Mouse (Mus musculus): ENCODE results near the gene Efhc1. TPM values are rescaled to one million over a fixed set of nuclear protein-coding genes. Genes with fewer than 3 reads are reported as not detected.

The Efhc1 gene
- total and polyA plus RNA-seq, 3 experiments: not detected

DNA sequence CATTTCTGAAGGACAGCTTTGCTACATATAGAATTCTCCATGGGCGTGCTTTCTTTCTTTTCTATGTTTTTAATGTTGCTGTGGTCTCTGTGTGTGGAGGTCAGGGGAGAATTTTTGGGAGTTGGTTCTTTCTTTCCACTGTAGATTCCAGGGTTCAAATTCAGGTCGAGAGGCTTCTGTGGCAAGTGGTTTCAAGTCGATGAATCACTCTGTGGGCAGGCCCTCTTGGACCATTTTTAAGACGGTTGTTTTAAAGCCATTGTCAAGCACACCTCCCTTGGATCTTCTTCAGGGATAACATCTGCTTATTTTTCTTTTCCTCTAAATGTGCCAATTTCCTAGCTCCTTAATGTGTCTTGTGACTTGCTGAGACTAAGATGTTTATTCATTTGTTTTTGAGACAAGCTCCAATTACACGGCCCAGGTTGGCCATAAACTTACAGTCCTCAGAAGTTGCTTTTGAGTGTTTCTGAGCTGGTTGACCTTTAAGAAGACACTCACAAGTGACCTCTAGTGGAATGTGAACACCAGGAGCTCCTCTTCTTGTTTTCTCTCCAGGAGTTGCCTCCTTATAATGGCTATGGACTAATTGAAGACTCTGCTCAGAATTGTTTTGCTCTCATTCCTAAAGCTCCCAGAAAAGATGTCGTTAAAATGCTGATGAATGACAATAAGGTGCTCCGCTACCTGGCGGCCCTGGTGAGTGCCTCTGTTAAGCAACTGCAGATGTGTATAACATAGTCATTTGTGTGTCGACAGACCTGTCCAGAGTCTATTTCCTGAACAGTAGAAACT, 23.1 kb downstream of the Efhc1 start:
- H3K4me1 ChIP-seq (ENCODE audit: control insufficient read depth in 1 of 2, insufficient read depth in 2 of 2, low read length in 2 of 2): no peaks in the 10 kb centered on the region
- no peaks in the 10 kb centered on the region for H3K36me3 ChIP-seq (ENCODE audit: control insufficient read depth in 1 of 2, insufficient read depth in 2 of 2, low read length in 2 of 2)
- H3K27ac ChIP-seq (ENCODE audit: control insufficient read depth, low read depth, low read length): no peak overlapping the region
- no peak overlapping the region for H3K4me3 ChIP-seq (ENCODE audit: control insufficient read depth in 1 of 2, insufficient read depth in 1 of 2, low read depth in 2 of 2, low read length in 2 of 2)
- H3K79me2 ChIP-seq (ENCODE audit: control insufficient read depth, insufficient read depth, low read length, poor library complexity): no peaks in the 10 kb centered on the region
- H3K9me3 ChIP-seq (replicated peaks; ENCODE audit: insufficient read depth, low read length): no peaks in the 10 kb centered on the region
- no peak for TF ChIP-seq CTCF (IDR thresholded peaks at IDR 0.05 in 2 of 3, conservative IDR thresholded peaks at IDR 0.05 in 1 of 3; ENCODE audit: control insufficient read depth in 1 of 3, insufficient read depth in 1 of 3, low read depth in 2 of 3, low read length in 3 of 3, poor library complexity in 1 of 3, severe bottlenecking in 1 of 3)
- TF ChIP-seq MAZ (IDR thresholded peaks at IDR 0.05; ENCODE audit: low read depth, low read length): no peak
- no peak for TF ChIP-seq RAD21 (IDR thresholded peaks at IDR 0.05; ENCODE audit: low read depth, low read length)
- no peak for TF ChIP-seq ZC3H11A (IDR thresholded peaks at IDR 0.05; ENCODE audit: low read depth, low read length)
- TF ChIP-seq CHD1 (IDR thresholded peaks at IDR 0.05; ENCODE audit: low read depth, low read length): no peak
- TF ChIP-seq MAFK (IDR thresholded peaks at IDR 0.05; ENCODE audit: borderline replicate concordance, low read depth, low read length): no peak
- TF ChIP-seq MEF2A (IDR thresholded peaks at IDR 0.05; ENCODE audit: extremely low read depth, insufficient replicate concordance, low read depth, low read length, poor library complexity, severe bottlenecking): no peak
- TF ChIP-seq TBP (IDR thresholded peaks at IDR 0.05; ENCODE audit: low read depth, low read length): no peak
- no peaks in the 10 kb centered on the region; a peak in 2 of 4 replicates for H3K27me3 ChIP-seq (ENCODE audit: control insufficient read depth in 1 of 2, insufficient read depth in 2 of 2, low read length in 2 of 2)
- no peak for DNase-seq (ENCODE audit: low read depth, low spot score)
- H3K9ac ChIP-seq (ENCODE audit: control insufficient read depth, low read depth, low read length, poor library complexity, severe bottlenecking): no peak overlapping the region

DNA sequence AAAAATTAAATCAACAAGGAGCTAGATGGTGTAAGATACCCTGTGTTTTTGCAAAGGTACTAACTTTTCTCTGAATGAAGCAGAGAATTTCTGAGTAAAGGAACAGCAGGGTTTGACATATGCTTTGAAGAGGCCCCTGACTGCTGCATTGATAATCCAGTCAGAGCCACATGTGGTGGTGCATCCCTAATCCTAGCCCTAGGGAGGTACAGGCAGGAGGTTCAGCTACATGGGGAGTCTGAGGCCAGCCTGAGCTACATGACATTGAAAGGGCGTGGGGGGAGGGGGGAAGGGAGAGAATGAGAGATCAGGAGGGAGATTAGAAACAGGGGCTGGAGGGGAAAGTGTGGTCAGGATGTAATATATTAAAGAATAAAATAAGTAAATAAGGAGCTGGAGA, 29.1 kb downstream of the Efhc1 start:
- no peak overlapping the region for H3K9ac ChIP-seq (ENCODE audit: control insufficient read depth, low read depth, low read length, poor library complexity, severe bottlenecking)
- no peaks in the 10 kb centered on the region; a peak in 1 of 4 replicates for H3K4me1 ChIP-seq (ENCODE audit: control insufficient read depth in 1 of 2, insufficient read depth in 2 of 2, low read length in 2 of 2)
- TF ChIP-seq CHD1 (IDR thresholded peaks at IDR 0.05; ENCODE audit: low read depth, low read length): no peak
- no peak for TF ChIP-seq KAT2A (conservative IDR thresholded peaks at IDR 0.05; ENCODE audit: low read depth, low read length)

DNA sequence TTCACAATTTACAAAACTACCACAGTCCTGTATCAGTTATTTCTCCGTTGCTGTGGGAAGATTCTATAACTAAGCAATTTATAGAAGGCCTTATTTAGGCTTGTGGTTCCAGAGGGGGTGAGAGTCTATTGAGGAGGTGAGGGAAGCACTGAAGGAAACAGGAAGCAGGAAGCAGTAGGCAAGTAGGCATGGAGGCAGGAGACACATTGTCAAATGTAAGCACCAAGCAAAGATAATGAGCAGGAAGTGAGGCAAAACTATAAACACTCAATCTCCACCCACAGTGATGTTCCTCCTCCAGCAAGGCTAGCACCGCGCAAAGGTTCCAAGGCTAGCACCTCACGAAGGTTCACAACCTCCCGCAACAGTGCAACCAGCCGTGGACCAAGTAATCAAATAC, 30.3 kb downstream of the Efhc1 start:
- Histone ChIP-seq H3K9me3 (replicated peaks; ENCODE audit: insufficient read depth, low read length) (no peaks in the 10 kb centered on the region), H3K36me3 (ENCODE audit: control insufficient read depth in 1 of 2, insufficient read depth in 2 of 2, low read length in 2 of 2) (no peaks in the 10 kb centered on the region), H3K79me2 (ENCODE audit: control insufficient read depth, insufficient read depth, low read length, poor library complexity) (no peaks in the 10 kb centered on the region), H3K4me3 (ENCODE audit: control insufficient read depth in 1 of 2, insufficient read depth in 1 of 2, low read depth in 2 of 2, low read length in 2 of 2) (no peak overlapping the region), H3K9ac (ENCODE audit: control insufficient read depth, low read depth, low read length, poor library complexity, severe bottlenecking) (no peak overlapping the region), H3K27ac (ENCODE audit: control insufficient read depth, low read depth, low read length) (no peak overlapping the region), H3K4me1 (ENCODE audit: control insufficient read depth in 1 of 2, insufficient read depth in 2 of 2, low read length in 2 of 2) (no peaks in the 10 kb centered on the region; a peak in 1 of 4 replicates), H3K27me3 (ENCODE audit: control insufficient read depth in 1 of 2, insufficient read depth in 2 of 2, low read length in 2 of 2) (no peaks in the 10 kb centered on the region)
- DNase-seq (ENCODE audit: low read depth, low spot score): no peak
- no peak for TF ChIP-seq POLR2A (IDR thresholded peaks at IDR 0.05; ENCODE audit: control insufficient read depth in 1 of 2, insufficient read depth in 1 of 2, low read depth in 1 of 2, low read length in 2 of 2, poor library complexity in 1 of 2)

More for the DNA sequence above, 29.1 kb downstream of the Efhc1 start:
- no peaks in the 10 kb centered on the region for H3K79me2 ChIP-seq (ENCODE audit: control insufficient read depth, insufficient read depth, low read length, poor library complexity)
- no peak overlapping the region for H3K27ac ChIP-seq (ENCODE audit: control insufficient read depth, low read depth, low read length)
- DNase-seq (ENCODE audit: low read depth, low spot score): no peak
- no peaks in the 10 kb centered on the region for H3K36me3 ChIP-seq (ENCODE audit: control insufficient read depth in 1 of 2, insufficient read depth in 2 of 2, low read length in 2 of 2)
- no peaks in the 10 kb centered on the region for H3K9me3 ChIP-seq (replicated peaks; ENCODE audit: insufficient read depth, low read length)
- no peak overlapping the region for H3K4me3 ChIP-seq (ENCODE audit: control insufficient read depth in 1 of 2, insufficient read depth in 1 of 2, low read depth in 2 of 2, low read length in 2 of 2)
- no peaks in the 10 kb centered on the region for H3K27me3 ChIP-seq (ENCODE audit: control insufficient read depth in 1 of 2, insufficient read depth in 2 of 2, low read length in 2 of 2)
